Mouse (Mus musculus) MEL-GATA-1-ER (cell line): ENCODE data around the gene Gm29666.
"Not testable (repeated sequence)": the region's sequence is repeated elsewhere in the genome, so short reads cannot be mapped to it uniquely, and the experiment has no call there.

Experiments
- DNase-seq: peaks from one replicate; pipeline ENCODE4 v3.0.0-alpha.2; 2012; ENCODE audit warnings: low read depth; ENCODE audit errors: extremely low read depth

Gene Gm29666

DNA sequence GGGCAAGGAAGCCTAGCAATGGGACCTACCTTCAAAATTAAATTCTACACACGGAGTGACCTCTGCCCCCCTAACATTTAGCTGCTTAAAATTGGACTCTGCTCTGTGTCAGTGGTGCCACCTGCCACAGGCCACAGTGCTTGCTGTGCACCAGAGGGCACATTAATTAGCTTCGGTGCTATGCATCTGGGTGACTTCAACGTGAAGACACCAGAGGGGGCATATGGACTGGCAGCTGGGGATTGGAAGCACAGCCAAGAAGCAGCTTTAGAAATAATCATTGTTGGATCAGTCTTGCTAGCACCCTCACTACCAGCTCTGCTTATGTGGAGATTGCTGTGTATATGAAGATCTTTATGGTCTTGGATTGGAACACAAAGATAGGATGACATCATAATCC is 6.6 kb downstream of the Gm29666 start:
- DNase-seq, result no peak

- DNase-seq, result no peak
These were observed 15.9 kb downstream of the Gm29666 start for GRCm38 (mm10) chr15:84903843-84904385.

GRCm38 (mm10) chr15:84898077-84898476 is 21.8 kb downstream of the Gm29666 start:
- peak; percentile 34 for DNase-seq

DNA sequence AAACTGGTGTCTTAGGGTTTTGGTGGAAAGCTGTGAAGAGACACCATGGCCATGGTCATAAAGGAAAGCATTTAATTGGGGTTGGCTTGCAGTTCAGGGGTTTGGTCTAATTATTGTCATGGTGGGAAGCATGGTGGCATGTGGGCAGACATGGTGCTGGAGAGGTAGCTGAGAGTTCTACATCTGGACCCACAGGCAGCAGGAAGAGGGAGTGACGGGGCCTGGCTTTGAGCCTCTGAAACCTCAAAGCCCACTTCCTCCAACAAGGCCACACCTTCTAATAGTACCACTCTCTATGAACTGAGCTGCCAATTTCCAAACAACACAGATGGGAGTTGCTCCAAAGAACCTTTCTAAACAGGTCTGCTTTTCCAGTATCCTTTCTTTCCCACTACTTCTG is 23.2 kb downstream of the Gm29666 start:
- DNase-seq, result no peak

- not testable (repeated sequence) for DNase-seq
These were observed 23.6 kb downstream of the Gm29666 start for GRCm38 (mm10) chr15:84896216-84896615.

DNA sequence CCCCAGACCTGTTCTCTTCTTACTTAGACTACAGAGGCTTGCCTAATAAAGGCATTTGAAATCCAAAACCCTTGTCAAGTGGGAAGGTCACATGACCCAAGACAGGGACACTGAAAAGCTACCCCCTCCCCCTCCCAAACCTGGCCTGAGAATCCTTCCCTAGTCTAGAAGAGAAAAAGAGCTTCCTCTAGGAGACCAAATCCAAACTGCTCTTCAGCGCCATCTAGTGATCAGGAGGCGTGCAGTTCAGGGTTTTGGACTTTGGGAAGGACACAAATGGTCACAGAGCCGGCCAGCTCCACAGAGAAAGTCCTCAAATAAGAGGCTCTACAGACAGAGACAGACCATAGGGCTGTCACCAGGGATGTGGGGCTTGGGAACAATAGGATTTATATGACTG is 28.2 kb downstream of the Gm29666 start:
- DNase-seq, result peak; percentile 28

GRCm38 (mm10) chr15:84891246-84891645 is 28.6 kb downstream of the Gm29666 start:
- no peak for DNase-seq

GRCm38 (mm10) chr15:84888066-84888465 is 31.8 kb downstream of the Gm29666 start:
- no peak for DNase-seq

DNA sequence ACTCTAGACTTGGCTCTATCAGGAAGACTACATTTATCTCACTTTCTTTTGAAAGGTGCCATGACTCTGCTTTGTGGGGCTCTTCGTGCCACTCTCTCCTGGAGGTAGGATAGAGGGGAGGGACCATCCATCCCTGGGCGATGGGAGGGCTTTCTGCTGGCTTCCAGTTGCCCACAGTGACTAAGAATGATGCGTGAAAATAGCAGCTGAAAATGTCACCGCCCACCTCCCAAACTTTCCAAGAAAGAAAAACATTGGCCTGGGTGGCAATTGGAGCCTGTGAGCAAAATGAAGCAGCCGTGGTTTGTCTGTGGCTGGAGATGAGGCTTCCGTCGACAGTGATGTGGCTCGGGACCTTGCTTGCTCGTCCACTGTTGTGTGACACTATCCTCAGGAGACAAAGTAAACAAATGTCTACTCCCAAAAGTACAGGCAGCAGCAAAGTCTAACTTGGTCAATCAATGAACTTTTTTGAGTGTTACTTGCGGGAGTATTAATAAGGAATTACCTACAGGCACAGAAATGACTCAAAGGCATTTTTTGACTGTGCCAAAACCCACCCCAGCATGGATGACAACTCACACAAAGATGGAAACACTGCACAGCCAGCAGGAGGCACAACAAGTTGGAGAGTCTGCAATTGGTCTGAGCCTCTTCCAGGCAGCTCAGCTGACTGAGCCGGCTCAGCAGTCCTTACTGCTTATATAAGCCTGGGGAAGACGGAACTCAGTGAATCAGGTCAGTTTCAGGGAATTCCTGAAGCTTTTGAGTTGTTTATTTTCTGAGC is 42.6 kb downstream of the Gm29666 start:
- DNase-seq, result no peak

GRCm38 (mm10) chr15:84873867-84874266 is 46.0 kb downstream of the Gm29666 start:
- DNase-seq, result no peak

DNA sequence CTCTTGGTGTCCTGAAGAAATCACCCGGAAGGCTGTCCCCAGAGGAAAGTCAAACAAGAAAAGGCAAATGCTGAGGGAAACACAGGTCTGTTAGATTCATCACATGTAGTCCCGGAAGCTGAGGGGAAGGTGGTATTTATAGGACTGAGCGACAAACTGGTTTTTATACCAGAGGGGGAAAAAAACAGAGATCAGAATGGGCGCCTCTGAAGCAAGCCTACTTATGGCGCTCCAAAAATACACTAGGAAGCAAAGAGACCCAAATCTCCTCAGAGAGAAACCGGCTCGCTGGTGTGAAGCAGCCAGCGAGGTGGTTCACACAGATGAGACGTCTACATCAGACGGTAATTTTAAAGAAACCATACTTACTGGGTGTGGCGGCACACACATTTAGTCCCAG is 46.8 kb downstream of the Gm29666 start:
- DNase-seq, result no peak

- DNase-seq, result no peak
These were observed 48.0 kb downstream of the Gm29666 start for GRCm38 (mm10) chr15:84871802-84872201.

DNA sequence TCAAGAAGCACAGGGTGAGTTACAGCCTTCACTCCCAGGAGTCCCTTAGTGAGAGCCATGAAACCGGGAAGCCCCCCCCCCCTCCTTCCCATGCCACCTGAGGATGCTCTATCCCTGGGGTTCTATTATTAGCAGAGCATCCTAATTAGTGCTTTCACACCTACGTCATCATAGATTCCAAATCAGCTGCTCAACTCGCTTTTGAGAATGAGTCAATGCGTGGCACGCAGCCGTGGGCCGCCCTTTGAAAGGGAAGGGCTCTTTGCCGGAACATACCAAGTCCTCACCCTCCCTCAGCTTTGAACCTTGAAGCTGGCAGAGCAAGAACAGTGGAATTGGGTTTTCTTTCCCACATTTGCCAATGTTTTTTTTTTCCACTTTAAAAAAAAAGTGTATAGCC is 57.9 kb downstream of the Gm29666 start:
- DNase-seq, result no peak
